Mouse (Mus musculus) kidney, postnatal 0 days (tissue): ENCODE results near the gene H2-DMa. TPM values are rescaled to one million over a fixed set of nuclear protein-coding genes. Genes with fewer than 3 reads are reported as not detected.
A peak's percentile ranks its signal among the peaks of the same experiment; 100 is the strongest.

Experiments
- ATAC-seq: fragments of 200-750 bp; cut with Nextera tagmentation; replicated peaks from 2 replicates; pipeline ENCODE4 v1.8.0; 2017; ENCODE audit warnings: low read depth, moderate number of reproducible peaks, moderate TSS enrichment, moderate library complexity; ENCODE audit not compliant: low FRiP score
- DNase-seq: peaks from one replicate; pipeline ENCODE4 v3.0.0-alpha.2; 2016; ENCODE audit warnings: low spot score
- H3K27ac ChIP-seq: fragments of 300-500 bp; sonication (generic); 2 replicates; pipeline ENCODE4 v1.5.1; 2014; ENCODE audit warnings: mild to moderate bottlenecking
- H3K27me3 ChIP-seq: fragments of 300-500 bp; sonication (generic); 2 replicates; pipeline ENCODE4 v1.6.1; 2014; ENCODE audit warnings: low read length, mixed read lengths; ENCODE audit not compliant: insufficient read depth
- H3K36me3 ChIP-seq: fragments of 300-500 bp; sonication (generic); 2 replicates; pipeline ENCODE4 v1.6.1; 2014; ENCODE audit warnings: low read length, mixed read lengths; ENCODE audit not compliant: insufficient read depth
- H3K4me1 ChIP-seq: fragments of 300-500 bp; sonication (generic); replicated peaks from 2 replicates; pipeline ENCODE4 v1.6.1; 2014; ENCODE audit warnings: antibody characterized with exemption, low read length, mixed read lengths; ENCODE audit not compliant: insufficient read depth
- H3K4me2 ChIP-seq: fragments of 300-500 bp; sonication (generic); 2 replicates; pipeline ENCODE4 v1.6.1; 2014; ENCODE audit warnings: mild to moderate bottlenecking, low read length, moderate library complexity, mixed read lengths
- H3K4me3 ChIP-seq: fragments of 300-500 bp; sonication (generic); replicated peaks from 2 replicates; pipeline ENCODE4 v1.5.1; 2014; ENCODE audit warnings: low read depth, low read length
- H3K9ac ChIP-seq: fragments of 300-500 bp; sonication (generic); 2 replicates; pipeline ENCODE4 v1.6.1; 2014; ENCODE audit warnings: low read depth, low read length
- H3K9me3 ChIP-seq: fragments of 300-500 bp; sonication (generic); replicated peaks from 2 replicates; pipeline ENCODE4 v1.6.1; 2016; ENCODE audit warnings: low read length, inconsistent platforms, mixed read lengths
- CTCF ChIP-seq: IDR thresholded peaks from 2 replicates; pipeline ENCODE4 v1.5.1; 2016; ENCODE audit warnings: antibody characterized with exemption, low read depth, mild to moderate bottlenecking, moderate library complexity
- WGBS: fragments of 180-500 bp; shearing (Covaris S2); extraction: QIAGEN DNeasy Blood & Tissue Kit; methylation state at CpG from one replicate; pipeline ENCODE4 v1.1.7; 2014; 5-methylcytosine and 5-hydroxymethylcytosine counted together
- polyA plus RNA-seq: library from polyadenylated mRNA; unstranded; fragments of >200 nt; fragmentation: Nextera tagmentation; extraction: Ambion mirVana; gene quantifications from 2 replicates; pipeline ENCODE4 v1.2.1, GENCODE M21; 2015

Gene H2-DMa
- polyA plus RNA-seq, 1 experiment from 2014 or later = 18.6 TPM

DNA sequence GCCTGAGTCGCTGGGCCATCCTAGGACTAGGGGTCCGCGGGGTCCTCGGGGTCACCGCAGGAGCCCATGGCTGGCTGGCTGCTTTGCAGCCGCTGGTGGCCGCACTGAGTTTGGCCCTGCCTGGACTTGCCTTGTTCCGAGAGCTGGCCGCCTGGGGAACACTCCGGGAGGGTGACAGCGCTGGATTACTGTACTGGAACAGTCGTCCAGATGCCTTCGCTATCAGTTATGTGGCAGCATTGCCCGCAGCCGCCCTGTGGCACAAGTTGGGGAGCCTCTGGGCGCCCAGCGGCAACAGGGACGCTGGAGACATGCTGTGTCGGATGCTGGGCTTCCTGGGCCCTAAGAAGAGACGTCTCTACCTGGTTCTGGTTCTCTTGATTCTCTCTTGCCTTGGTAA, 68.7 kb downstream of the H2-DMa start:
- Histone ChIP-seq H3K27ac (peak overlapping the region; percentile 75), H3K27me3 (peaks cover 14% of the 10 kb centered on the region)

More for the DNA sequence above, 68.7 kb downstream of the H2-DMa start:
- H3K4me3 ChIP-seq = peak overlapping the region; percentile 69
- WGBS = 3% methylated on average over 20 of the region's 20 CpGs
- peak overlapping the region; percentile 68 for H3K4me2 ChIP-seq
- H3K36me3 ChIP-seq = 0 out of 2 replicates have a peak, but pooled peaks cover 3% of the 10 kb centered on the region
- ATAC-seq (no peak), DNase-seq (peak; percentile 22)
- H3K4me1 ChIP-seq = no peaks in the 10 kb centered on the region; the same call in 1 of the 2 replicates
- TF ChIP-seq CTCF = no peak
- peak overlapping the region; percentile 69 for H3K9ac ChIP-seq
- no peaks in the 10 kb centered on the region for H3K9me3 ChIP-seq

Other genes with a start within 250 kb of the H2-DMa start
- not detected in 2 replicates for gene Gm7029, start 245.7 kb upstream of the H2-DMa start, polyA plus RNA-seq
- gene Kifc1, start 228.9 kb upstream of the H2-DMa start, polyA plus RNA-seq = 3.4 TPM in 2 replicates
- 0.29 TPM in 1 of 2 replicates, not detected in the other for gene Platr17, start 214.4 kb upstream of the H2-DMa start, polyA plus RNA-seq
- 33.4 and 39.5 TPM in 2 replicates for gene Daxx, start 210.1 kb upstream of the H2-DMa start, polyA plus RNA-seq
- 50.6 and 53.2 TPM in 2 replicates for gene Tapbp, start 203.6 kb upstream of the H2-DMa start, polyA plus RNA-seq
- 19.8 TPM in 2 replicates for gene Zbtb22, start 203.6 kb upstream of the H2-DMa start, polyA plus RNA-seq
- 22.2 TPM in 2 replicates for gene Rgl2, start 190.0 kb upstream of the H2-DMa start, polyA plus RNA-seq
- 147 and 150 TPM in 2 replicates for gene Pfdn6, start 179.2 kb upstream of the H2-DMa start, polyA plus RNA-seq
- gene Wdr46, start 178.9 kb upstream of the H2-DMa start, polyA plus RNA-seq = 20.1 and 20.3 TPM in 2 replicates
- 6.7 and 8.1 TPM in 2 replicates for gene B3galt4, start 168.1 kb upstream of the H2-DMa start, polyA plus RNA-seq
- 37.7 and 40.7 TPM in 2 replicates for gene Vps52, start 163.7 kb upstream of the H2-DMa start, polyA plus RNA-seq
- gene Rps18, start 163.5 kb upstream of the H2-DMa start, polyA plus RNA-seq = 2,059 and 2,304 TPM in 2 replicates
- gene H2-K1, start 119.2 kb upstream of the H2-DMa start, polyA plus RNA-seq = 76.0 and 82.2 TPM in 2 replicates
- gene Ring1, start 94.9 kb upstream of the H2-DMa start, polyA plus RNA-seq = 17.9 and 23.3 TPM in 2 replicates
- 64.9 and 65.7 TPM in 2 replicates for gene H2-Ke6, start 91.5 kb upstream of the H2-DMa start, polyA plus RNA-seq
- gene Slc39a7, start 87.9 kb upstream of the H2-DMa start, polyA plus RNA-seq = 149 and 165 TPM in 2 replicates
- 42.3 and 46.1 TPM in 2 replicates for gene Rxrb, start 87.7 kb upstream of the H2-DMa start, polyA plus RNA-seq
- 1.4 and 1.6 TPM in 2 replicates for gene Col11a2, start 80.1 kb upstream of the H2-DMa start, polyA plus RNA-seq
- 0.83 and 0.95 TPM in 2 replicates for gene H2-Oa, start 27.2 kb upstream of the H2-DMa start, polyA plus RNA-seq
- 90.2 and 100 TPM in 2 replicates for gene Brd2, start 3.1 kb downstream of the H2-DMa start, polyA plus RNA-seq
- gene H2-DMb2, start 23.8 kb downstream of the H2-DMa start, polyA plus RNA-seq = 15.3 and 19.4 TPM in 2 replicates
- 12.9 and 13.5 TPM in 2 replicates for gene H2-DMb1, start 33.5 kb downstream of the H2-DMa start, polyA plus RNA-seq
- 8.5 and 8.8 TPM in 2 replicates for gene Tap1, start 68.0 kb downstream of the H2-DMa start, polyA plus RNA-seq
- 5.9 TPM in 2 replicates for gene Psmb9, start 68.2 kb downstream of the H2-DMa start, polyA plus RNA-seq
- 17.7 and 21.6 TPM in 2 replicates for gene Psmb8, start 78.2 kb downstream of the H2-DMa start, polyA plus RNA-seq
- 8.8 TPM in 2 replicates for gene Tap2, start 84.0 kb downstream of the H2-DMa start, polyA plus RNA-seq
- gene H2-Ob, start 119.4 kb downstream of the H2-DMa start, polyA plus RNA-seq = 0.11 and 0.18 TPM in 2 replicates
- gene H2-Ab1, start 138.1 kb downstream of the H2-DMa start, polyA plus RNA-seq = 48.2 and 49.7 TPM in 2 replicates
- 5.9 and 6.0 TPM in 2 replicates for gene H2-Aa, start 168.3 kb downstream of the H2-DMa start, polyA plus RNA-seq
- 13.6 and 14.3 TPM in 2 replicates for gene H2-Eb1, start 186.3 kb downstream of the H2-DMa start, polyA plus RNA-seq
- gene H2-Eb2, start 206.1 kb downstream of the H2-DMa start, polyA plus RNA-seq = 0.06 TPM in 1 of 2 replicates, not detected in the other
- 0.04 TPM in 1 of 2 replicates, not detected in the other for gene Btnl2, start 235.3 kb downstream of the H2-DMa start, polyA plus RNA-seq